Mouse (Mus musculus) cerebellum, postnatal 14 days (tissue): ENCODE measurements at regions not wholly inside any gene's neighbourhood (a gene's known extent, or its start where the extent isn't known, plus 50 kb on each side); places are given as distances from the start of the nearest gene placed in this dataset.

Experiments
- DNase-seq, 2 experiments: peaks; one replicate each; pipeline ENCODE4 v3.0.0; 2021; ENCODE audit warnings: mixed read lengths in 2 of 2

DNA sequence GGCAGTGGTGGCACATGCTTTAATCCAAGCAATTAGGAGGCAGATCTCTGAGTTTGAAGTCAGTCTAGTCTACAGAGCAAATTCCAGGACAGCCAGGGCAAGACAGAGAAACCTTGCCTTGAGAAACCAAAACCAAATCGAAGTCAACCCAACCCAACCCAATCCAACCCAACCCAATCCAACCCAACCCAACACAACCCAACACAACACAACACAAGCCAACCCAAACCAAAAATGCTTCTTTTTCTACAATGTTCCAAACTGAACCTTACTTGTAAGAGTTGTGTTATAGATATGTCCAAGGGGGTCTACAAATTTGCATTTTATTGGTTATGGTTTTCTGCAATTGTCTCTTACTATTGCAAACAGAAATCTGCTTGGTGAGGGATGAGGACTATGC lies 52.8 kb upstream of the Chodl start:
- no peak for DNase-seq

DNA sequence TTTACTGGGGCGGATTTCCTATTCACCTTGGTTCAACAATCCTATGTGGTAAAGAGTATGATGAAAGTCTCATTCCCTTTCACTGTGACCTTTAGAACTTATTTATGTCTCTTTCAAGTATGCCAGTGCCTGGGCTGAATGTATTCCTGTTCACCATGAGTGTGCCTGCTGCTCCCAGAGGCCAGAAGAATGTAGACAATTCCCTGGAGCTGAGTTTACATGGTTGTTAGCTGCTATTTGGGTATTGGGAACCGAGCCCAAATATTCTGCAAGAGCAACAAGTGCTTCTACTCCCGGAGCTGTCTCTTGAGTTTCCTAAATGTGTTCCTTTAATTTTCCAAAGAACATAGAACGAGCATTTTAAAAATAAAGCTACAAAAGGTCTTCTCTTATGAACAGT lies 71.7 kb upstream of the Chodl start:
- DNase-seq = no peak

DNA sequence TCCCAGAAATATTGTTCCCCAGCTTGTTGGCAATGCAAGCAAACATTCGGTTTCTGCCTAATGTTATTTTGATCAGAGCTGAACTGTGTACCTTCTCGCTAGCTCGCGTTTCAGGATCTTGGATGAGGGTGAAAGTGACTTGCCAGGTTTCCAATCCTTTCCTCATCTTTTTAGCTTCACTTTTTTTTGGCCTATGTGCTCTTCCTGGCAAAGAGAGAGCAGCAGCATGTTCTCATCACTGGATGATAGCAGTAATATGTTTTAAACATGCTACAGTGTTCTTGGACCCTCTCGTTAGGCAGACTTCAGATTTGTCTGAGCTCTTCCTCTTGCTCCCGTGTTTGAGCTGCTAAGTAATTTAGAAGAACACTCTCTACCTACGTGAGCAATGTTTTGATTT lies 99.8 kb upstream of the Chodl start:
- no peak for DNase-seq

DNA sequence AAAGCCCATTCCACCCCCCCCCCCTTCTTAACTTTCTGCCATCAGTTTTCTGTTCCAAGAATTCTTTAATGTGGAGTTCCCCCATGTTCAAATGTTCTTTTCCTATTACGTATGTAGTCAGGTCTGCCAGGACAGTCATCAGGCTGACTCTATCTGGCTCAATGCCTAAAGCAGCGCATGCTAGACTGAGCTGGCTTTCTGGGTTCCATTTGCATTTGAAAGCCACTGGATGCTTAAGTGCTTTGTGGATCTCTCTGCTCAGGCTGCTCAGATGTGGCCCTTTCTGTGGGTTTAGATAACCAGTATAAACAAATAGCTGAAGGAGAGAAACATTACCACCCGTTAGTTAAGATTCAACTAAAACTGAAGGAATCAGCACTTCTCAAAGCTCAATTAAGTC lies 103.0 kb upstream of the Chodl start:
- DNase-seq = peak; percentile 43 to 48

DNA sequence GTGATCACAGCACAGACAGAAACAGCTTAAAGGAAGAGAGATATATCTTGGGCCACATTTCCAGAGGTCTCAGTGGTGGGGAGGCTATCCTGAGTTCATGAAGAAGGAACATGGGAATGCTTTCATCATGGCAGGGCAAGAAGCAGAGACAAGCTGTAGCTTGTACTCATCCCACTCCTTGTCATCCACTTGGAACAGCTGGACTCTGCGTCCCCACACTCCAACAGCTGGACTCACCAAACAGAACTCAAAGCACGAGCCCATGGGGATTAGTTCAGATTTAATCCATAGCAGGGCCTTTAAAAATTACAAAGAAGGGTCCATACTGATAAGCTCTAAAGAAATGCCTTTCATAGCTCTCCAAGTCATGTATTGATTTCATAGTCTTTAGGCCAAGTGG lies 140.7 kb upstream of the Chodl start:
- no peak for DNase-seq

DNA sequence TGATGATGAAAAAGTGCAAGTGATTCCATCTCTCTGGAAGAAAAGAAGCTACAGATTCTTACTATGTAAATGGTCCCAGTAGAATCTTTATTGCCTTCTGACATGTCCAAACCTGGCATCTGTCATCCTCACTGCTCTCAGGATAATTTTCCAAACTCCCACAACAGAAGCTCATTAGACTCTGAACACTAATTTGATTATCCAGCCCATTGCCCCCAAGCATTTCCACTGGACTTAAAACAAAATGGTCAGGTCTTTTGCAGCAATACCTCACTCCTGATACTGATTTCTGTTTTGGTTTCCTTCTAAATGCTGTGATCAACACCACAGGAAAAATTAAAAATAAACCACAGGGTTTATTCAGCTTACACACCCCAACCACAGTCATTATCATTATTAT lies 171.5 kb upstream of the Chodl start:
- DNase-seq = peak; percentile 10 to 18

DNA sequence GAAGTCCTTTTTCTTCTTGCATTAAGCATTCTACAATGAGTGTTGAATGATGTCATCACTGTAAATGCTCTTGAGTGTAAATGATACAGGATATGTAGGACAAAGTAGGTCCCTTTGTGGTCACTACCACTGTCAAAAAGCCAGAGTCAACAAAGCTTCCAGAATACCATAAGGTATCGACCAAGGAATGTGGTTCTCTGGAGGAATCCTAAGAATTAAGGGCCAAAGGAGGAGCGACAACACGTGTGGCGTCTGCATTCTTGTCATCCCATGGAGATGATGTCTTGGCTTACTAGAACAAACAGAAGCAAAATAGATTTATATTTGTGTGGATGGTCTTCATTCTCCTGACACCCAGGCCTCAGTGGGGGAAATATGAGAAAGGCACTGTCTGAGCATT lies 161.4 kb upstream of the D16Ertd472e start:
- DNase-seq = no peak

DNA sequence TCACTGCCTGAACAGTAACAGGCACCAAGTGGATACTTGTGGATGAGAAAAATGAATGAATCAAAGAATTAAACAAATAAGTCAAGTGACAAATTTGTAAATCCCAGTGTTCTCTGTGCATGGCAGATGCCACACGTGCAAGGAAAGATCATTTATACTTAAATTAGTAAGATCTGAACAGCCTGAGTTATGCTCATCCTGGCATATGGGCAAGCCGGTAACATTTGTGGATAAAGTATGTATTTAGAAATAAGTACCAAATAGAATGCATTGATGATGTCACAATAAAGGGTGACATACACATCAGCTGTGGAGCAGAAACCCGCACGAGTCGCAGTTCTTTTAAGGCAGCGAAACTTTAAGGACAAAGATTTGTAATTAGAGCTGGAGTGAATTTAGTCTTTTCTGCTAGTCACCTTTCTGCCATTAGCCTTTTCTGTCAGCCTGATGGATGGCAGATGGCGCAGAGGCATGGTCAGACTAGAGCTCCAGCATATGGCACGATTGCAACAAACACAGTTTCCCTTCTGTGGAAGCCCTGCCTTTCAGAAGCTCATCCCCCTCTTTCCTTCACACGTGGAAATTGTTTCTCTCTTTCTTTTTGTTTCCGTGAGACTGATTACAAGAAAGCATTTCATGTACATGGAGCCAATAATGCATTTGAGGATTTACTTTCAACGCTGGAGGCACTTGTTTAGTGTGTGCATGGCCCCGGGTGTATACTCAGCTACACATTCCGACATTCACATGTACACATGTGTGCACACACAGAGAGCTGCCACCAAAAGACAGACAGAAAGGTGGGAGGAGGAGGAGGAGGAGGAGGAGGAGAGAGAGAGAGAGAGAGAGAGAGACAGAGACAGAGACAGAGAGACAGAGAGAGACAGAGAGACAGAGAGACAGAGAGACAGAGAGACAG lies 154.3 kb upstream of the D16Ertd472e start:
- DNase-seq = peak; percentile 15 to 23

DNA sequence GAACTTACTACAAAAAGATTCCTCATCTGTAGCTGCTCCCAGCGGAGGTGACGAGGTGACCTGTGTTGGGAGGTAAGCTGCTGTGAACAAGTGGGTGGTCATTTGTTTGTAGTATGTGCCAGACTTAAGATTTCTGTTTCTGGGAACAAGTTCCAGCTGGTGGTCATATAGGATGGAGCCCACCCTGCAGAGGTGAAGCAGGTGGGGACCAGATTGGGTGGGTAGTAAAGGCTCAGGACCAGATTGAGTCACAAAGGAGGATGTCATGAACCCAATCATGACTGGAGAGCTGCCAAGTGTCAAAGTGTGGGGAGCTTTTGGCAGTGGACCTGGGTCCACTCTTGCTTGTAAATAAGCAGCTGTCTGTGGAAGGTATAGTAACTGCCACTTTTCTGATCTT lies 149.0 kb upstream of the D16Ertd472e start:
- peak in 1 of 2 experiments; percentile 7 for DNase-seq

DNA sequence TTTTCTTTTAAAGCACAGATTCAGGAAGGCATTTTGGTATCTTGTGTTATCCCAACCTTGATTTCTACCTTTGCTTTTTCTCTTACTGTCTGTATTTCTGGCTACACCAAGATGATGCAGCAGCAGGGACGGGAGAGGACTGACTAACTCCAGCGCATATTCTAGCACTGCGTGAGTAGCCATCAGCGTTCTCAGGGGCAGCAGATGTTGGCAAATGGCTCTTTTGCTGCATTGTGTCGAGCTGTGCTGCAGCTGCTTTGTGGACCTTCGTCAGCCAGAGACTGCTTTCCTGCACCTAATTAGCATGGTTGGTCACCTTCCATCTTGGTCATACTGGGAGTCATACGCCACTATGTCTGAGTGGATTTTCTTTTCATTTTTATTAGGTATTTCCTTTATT lies 133.4 kb upstream of the D16Ertd472e start:
- DNase-seq = peak in 1 of 2 experiments; percentile 6

DNA sequence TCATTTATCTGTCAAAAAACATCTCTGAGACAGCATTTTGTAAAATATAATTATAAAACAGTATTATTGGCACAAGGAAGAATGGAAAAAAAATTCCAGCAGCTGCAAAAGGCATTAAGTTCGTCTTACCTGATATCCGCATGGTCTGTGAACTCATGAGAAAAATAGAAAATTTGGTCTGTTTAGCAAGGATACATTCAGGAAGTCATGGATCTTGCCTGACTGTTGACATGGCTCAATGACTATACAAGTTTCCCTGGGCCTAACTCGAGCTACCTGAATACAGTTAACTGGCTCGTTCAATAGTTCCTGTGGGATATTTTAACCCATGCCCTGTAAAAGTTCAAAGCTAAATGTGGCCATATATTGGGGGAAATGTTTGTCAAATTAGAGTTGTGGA lies 131.1 kb upstream of the D16Ertd472e start:
- no peak for DNase-seq

DNA sequence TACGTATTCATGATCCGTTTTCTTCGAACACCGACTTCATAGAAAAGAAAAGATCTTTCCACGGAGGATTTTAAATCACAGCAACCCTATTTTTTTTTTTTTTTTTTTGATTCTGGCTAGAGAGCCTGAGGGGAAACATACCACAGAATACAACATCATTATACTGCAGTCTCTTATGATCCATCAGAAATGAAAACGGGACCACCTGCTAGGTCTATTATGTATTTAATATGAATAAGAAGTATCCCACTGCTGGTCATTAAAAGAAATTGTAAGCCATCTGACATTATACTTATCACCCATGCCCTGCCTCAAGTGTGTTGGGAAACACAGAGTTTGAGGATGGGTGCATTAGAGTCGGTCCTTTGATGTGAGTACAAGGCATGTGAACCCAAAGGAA lies 130.7 kb upstream of the D16Ertd472e start:
- no peak for DNase-seq

DNA sequence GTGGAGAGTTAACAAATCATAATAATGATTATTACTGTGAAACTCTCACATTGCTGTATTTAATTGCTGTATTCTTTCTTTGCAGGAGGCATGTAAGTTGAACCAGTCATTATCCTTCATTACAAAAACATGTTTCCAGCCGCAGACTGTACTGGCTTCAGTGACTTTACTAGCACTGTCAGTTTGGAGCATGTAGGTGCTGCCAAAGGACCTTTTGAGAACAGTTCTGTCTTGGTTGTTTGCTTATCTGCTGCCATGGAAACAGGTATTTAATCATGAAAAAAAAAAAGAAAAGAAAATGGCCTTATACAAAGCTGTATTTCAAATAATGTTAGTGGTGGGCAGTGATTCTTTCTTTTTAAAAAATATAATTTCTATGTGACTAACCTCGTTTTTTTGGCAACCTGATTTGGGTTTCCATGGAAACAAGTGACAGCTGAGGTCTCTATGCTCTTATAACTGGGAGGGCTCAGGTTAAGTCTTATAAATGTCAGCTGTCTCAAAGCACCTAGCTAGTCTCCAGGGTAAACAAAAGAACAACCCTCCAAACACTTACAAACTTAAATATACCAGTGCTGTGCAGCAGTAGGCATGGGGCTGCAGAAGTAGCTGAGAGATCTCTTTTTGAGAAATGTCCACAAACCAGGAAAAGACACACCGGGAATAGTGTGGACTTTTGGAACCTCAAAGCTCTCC lies 121.2 kb upstream of the D16Ertd472e start:
- no peak for DNase-seq

DNA sequence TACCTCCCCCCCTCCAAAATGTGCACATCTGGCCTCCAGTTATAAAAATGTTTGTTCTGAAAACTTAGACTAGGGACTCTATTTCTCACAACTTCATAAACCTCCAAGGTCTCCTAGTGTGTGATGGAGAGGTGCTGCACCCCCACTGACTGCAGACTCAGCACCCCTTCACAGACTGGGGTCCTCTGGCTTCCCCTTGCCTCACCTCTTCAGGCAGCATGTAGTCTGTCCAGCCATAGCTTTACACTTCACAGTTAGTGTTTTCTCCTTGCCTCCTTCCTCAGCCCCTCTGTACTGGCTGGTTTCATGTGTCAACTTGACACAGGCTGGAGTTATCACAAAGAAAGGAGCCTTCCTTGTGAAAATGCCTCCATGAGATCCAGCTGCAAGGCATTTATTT lies 111.7 kb upstream of the D16Ertd472e start:
- no peak for DNase-seq

DNA sequence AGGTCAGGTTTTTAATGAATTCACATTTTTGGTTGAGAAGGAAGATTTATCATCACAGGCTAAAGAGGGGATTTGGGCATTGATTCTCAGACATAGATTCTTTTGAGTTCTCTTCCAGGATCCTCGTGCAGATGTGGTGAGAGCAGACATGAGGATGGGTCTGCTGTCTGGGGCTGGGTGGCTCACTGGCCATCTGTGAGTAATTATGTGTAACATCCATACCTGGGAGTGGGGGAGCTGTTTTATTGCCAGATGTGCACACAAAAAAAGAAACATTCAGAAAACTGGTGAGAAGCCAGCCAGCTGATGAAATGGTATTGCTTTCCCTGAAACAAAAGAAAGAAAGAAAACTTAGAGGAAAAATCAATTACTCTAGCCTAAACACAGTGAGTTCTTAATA lies 108.7 kb upstream of the D16Ertd472e start:
- DNase-seq = no peak

DNA sequence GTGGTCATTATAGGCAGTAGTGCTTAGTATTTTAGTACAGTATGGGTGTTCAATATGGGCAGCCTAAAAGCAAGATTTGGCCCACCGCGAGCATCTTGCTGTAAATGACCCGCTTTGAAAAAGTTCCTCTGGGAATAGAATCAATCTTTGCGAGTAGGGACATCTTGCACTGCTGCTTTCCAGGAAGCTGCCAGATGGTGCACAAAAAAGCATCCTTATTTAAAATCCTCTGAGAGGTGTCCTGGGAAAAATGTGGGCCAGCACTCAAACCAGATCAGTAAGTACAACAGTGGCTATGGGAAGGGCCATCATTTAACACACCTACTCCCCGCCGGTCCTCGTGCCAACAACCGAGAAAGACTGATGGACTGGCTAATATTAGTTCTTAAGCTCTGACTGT lies 107.5 kb upstream of the D16Ertd472e start:
- DNase-seq = peak in 1 of 2 experiments; percentile 8

DNA sequence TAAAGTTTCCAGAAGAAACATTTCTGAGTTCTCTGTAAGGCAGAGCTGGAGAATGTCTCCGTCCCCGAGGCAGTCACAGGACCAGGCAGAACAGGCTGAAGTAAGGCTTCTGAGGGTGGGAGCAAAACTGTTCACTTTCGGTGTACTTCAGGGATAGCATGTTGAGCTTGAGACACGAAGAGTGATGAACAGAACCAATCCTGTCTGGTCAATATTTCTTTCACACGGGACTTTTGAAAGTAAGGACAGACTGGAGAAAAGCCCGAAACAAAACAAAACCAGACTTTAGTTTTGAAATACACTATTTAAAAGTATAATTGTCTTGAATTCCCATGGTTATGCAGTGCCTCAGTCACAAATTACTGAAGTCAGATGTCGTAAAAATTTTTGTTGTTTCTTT lies 84.6 kb upstream of the D16Ertd472e start:
- DNase-seq = no peak

DNA sequence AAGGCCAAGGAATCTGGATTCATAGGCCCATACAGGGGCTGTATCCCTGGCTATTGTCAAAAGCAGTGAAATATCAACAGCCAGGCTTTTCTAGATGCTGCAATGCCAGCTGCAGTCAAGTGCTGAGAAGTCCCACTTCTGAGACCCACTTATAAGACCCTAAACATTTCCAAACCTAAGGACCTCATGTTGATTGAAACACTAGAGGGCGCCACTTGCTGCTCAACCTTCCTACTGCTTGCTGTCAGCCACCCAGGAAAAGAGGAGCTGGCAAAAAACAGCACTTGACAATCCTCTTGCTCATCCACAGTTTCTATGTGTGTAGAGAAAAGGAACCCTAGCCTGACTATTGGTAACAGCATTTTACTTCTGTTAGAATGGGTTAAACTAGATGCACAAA lies 68.2 kb upstream of the D16Ertd472e start:
- peak; percentile 7 to 21 for DNase-seq

DNA sequence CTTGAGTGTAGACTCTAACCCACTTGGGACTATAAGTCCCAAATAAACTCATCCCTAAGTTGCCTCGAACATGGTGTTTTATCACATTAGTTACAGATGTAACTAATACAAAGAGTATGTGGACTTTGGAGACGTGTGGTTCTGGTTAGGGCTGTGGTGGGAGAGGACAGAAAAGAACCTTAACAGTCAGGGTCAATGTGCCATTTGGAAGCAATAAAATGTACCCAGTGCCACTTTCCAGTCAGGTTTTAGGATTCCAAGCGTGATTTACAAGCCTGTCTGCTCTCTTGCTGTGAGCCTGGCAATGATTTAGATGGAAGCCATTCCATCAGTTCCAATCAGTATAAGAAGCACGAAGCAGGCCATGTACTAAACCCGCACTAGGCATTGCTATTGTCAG lies 65.2 kb upstream of the D16Ertd472e start:
- no peak for DNase-seq

DNA sequence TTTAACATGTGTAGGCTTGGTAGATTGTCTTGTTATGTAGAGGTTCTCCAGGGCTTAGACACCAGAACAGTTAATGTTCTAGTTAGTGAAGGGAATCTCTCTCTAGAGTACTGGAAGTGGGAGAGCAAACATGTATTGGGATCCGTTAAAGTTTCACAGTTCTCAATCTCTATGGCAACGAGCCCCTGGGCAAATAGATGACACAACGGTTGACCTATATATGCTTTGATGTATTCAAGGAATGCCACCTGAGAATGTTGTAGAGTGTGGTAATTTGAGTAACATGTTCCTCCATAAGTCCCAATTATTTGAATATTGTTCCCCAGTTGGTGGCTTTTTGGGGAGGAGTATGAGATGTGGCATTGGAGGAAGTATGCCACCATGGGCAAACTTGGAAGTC lies 64.7 kb upstream of the D16Ertd472e start:
- no peak for DNase-seq

DNA sequence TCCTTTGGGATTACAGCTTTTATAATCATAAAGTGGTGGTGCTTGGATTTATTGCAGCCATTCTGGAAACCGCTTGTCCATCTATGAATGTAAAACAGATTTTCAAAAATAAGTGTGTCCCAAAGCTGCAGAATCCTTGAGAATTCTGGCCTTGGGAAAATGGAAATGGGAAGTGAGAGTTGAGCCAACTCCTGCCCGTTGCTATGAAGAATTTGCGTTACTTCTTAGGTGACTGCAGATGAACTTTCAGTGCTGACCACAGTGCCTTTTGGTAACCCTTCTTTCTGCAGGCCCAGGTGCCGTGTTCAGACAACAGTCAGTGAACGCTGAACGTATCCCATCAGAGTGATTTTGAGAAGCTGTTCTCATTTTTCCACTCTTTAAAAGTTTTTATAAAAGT lies 60.9 kb upstream of the D16Ertd472e start:
- DNase-seq = no peak

DNA sequence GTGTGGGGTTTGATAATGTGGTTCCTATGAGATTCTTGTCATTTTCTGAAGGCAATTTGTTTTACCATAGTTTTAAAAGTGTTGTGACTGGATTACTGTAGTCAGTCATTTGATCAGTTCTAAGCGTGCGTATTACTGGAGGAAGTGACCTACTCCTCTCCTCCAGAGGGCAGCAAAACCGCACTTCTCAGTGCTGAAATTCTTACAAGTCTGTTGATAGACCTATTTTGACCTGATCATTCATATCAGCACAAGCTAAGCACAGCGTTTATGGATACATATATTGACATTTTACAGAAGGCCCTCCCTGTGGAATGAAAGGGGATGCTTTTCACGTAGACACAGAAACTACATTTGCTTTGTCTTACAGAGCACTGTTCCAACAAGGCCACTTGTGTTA lies 60.5 kb upstream of the D16Ertd472e start:
- peak; percentile 46 to 54 for DNase-seq

DNA sequence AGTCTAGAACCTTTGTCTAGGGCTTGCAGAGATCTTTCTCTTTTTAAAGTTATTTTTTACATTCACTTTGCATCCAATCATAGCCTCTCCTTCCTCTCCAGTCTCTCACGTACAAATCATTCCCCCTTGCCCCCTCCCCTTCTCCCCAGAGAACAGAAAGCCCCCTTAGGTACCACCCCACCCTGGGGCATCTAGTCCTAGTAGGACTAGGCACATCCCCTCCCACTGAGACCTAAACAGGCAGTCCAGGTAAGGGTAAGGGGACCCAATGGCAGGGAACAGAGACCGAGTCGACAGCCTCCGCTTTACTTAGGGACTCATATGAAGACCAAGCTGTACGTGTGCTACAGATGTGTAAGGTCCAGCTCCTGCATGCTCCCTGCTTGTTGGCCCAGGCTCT lies 59.3 kb upstream of the D16Ertd472e start:
- DNase-seq = no peak

DNA sequence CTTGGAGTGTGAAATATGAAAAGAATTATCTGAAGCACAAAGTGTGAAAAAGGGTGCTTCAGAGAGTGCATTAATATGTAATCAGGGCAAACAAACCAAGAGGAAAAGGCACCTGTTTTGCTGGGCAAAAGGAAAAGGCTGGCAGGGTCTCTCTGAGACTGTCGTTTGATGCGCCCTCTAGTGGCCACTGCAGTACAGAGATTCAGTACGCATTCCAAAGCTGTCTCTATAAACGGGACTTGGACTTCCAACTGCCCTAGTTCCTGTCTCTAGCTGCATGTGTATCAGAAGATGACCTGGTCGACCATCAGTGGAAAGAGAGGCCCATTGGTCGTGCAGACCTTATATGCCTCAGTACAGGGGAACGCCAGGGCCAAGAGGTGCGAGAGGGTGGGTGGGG lies 58.7 kb upstream of the D16Ertd472e start:
- peak; percentile 83 to 90 for DNase-seq
